Mouse (Mus musculus): ENCODE data around the gene C5ar2. TPM values are rescaled to one million over a fixed set of nuclear protein-coding genes. Genes with fewer than 3 reads are reported as not detected.

Gene C5ar2
- polyA plus RNA-seq, 1 experiment from 2014 or later = 0.04 TPM

- Histone ChIP-seq H3K4me1 (no peaks in the 10 kb centered on the region), H3K9ac (no peak overlapping the region), H3K27ac (no peak overlapping the region), H3K9me3 (replicated peaks) (no peaks in the 10 kb centered on the region), H3K4me3 (replicated peaks) (no peak overlapping the region), H3K36me3 (peaks cover 4% of the 10 kb centered on the region; the same call in 1 of the 2 replicates), H3K4me2 (no peak overlapping the region), H3K27me3 (no peaks in the 10 kb centered on the region)
- 83% methylated on average over 8 of the region's 8 CpGs for WGBS
- no peak for ATAC-seq (replicated peaks; ENCODE audit: low FRiP score)
These were observed 56.5 kb downstream of the C5ar2 start for GRCm38 (mm10) chr7:16187494-16187893.

Other genes with a start within 250 kb of the C5ar2 start
- 7.5 and 8.1 TPM in 2 replicates for gene Bicra, start 196.2 kb downstream of the C5ar2 start, polyA plus RNA-seq (2015; fragmentation: Nextera tagmentation; extraction: Ambion mirVana)
- gene Zfp541, start 182.3 kb downstream of the C5ar2 start, polyA plus RNA-seq (2015; fragmentation: Nextera tagmentation; extraction: Ambion mirVana) = 0.13 TPM in 1 of 2 replicates, not detected in the other
- gene Napa, start 145.7 kb downstream of the C5ar2 start, polyA plus RNA-seq (2015; fragmentation: Nextera tagmentation; extraction: Ambion mirVana) = 178 and 203 TPM in 2 replicates
- 30.0 and 37.5 TPM in 2 replicates for gene Kptn, start 124.3 kb downstream of the C5ar2 start, polyA plus RNA-seq (2015; fragmentation: Nextera tagmentation; extraction: Ambion mirVana)
- gene Slc8a2, start 114.3 kb downstream of the C5ar2 start, polyA plus RNA-seq (2015; fragmentation: Nextera tagmentation; extraction: Ambion mirVana) = 0.09 and 0.19 TPM in 2 replicates
- gene Meis3, start 69.1 kb downstream of the C5ar2 start, polyA plus RNA-seq (2015; fragmentation: Nextera tagmentation; extraction: Ambion mirVana) = 22.5 and 28.9 TPM in 2 replicates
- 14.1 and 18.2 TPM in 2 replicates for gene Dhx34, start 22.1 kb downstream of the C5ar2 start, polyA plus RNA-seq (2015; fragmentation: Nextera tagmentation; extraction: Ambion mirVana)
- 2.5 and 3.7 TPM in 2 replicates for gene C5ar1, start 15.4 kb upstream of the C5ar2 start, polyA plus RNA-seq (2015; fragmentation: Nextera tagmentation; extraction: Ambion mirVana)
- gene Inafm1, start 29.5 kb upstream of the C5ar2 start, polyA plus RNA-seq (2015; fragmentation: Nextera tagmentation; extraction: Ambion mirVana) = 16.4 and 19.5 TPM in 2 replicates
- gene Ccdc9, start 42.6 kb upstream of the C5ar2 start, polyA plus RNA-seq (2015; fragmentation: Nextera tagmentation; extraction: Ambion mirVana) = 28.9 and 33.0 TPM in 2 replicates
- gene Bbc3, start 64.2 kb upstream of the C5ar2 start, polyA plus RNA-seq (2015; fragmentation: Nextera tagmentation; extraction: Ambion mirVana) = 12.3 and 12.4 TPM in 2 replicates
- gene Sae1, start 143.7 kb upstream of the C5ar2 start, polyA plus RNA-seq (2015; fragmentation: Nextera tagmentation; extraction: Ambion mirVana) = 327 and 334 TPM in 2 replicates
- 15.5 and 17.1 TPM in 2 replicates for gene Zc3h4, start 156.8 kb upstream of the C5ar2 start, polyA plus RNA-seq (2015; fragmentation: Nextera tagmentation; extraction: Ambion mirVana)
- gene Tmem160, start 208.6 kb upstream of the C5ar2 start, polyA plus RNA-seq (2015; fragmentation: Nextera tagmentation; extraction: Ambion mirVana) = 51.0 and 55.9 TPM in 2 replicates
- 0.38 and 0.51 TPM in 2 replicates for gene Npas1, start 233.6 kb upstream of the C5ar2 start, polyA plus RNA-seq (2015; fragmentation: Nextera tagmentation; extraction: Ambion mirVana)